Mouse (Mus musculus) telencephalon, adult 2 months (tissue): Measurements from ENCODE around the gene Igsf9.
A peak's percentile ranks its signal among the peaks of the same experiment; 100 is the strongest.

Experiments
- DNase-seq: peaks from one replicate; pipeline ENCODE4 v3.0.0-alpha.2; 2011; ENCODE audit warnings: low read depth, low spot score

Igsf9 gene

GRCm38 (mm10) chr1:172468301-172468877, 13.2 kb upstream of the Igsf9 start:
- no peak for DNase-seq

- no peak for DNase-seq
Observed at GRCm38 (mm10) chr1:172469373-172469772, 12.2 kb upstream of the Igsf9 start.

- no peak for DNase-seq
Observed at GRCm38 (mm10) chr1:172469810-172470448, 11.7 kb upstream of the Igsf9 start.

- no peak for DNase-seq
Observed at GRCm38 (mm10) chr1:172472909-172473308, 8.7 kb upstream of the Igsf9 start.

GRCm38 (mm10) chr1:172474196-172474595, 7.4 kb upstream of the Igsf9 start:
- DNase-seq, result no peak

- DNase-seq, result no peak
Observed at GRCm38 (mm10) chr1:172475054-172475741, 6.4 kb upstream of the Igsf9 start, which contains the start of gene Slamf9. Gene Slamf9 (plus strand): TSS chr1:172475358.

- no peak for DNase-seq
Observed at GRCm38 (mm10) chr1:172478020-172478419, 3.6 kb upstream of the Igsf9 start.

- no peak for DNase-seq
Observed at GRCm38 (mm10) chr1:172480376-172480775, 1.2 kb upstream of the Igsf9 start.

GRCm38 (mm10) chr1:172481111-172481510, 477 bp upstream of the Igsf9 start:
- no peak for DNase-seq

GRCm38 (mm10) chr1:172482518-172483360, 1.2 kb downstream of the Igsf9 start:
- no peak for DNase-seq

- DNase-seq, result no peak
Observed at GRCm38 (mm10) chr1:172483361-172483660, 1.7 kb downstream of the Igsf9 start.

GRCm38 (mm10) chr1:172484236-172484635, 2.6 kb downstream of the Igsf9 start:
- no peak for DNase-seq

- DNase-seq, result no peak
Observed at GRCm38 (mm10) chr1:172484671-172485070, 3.1 kb downstream of the Igsf9 start.

- DNase-seq, result no peak
Observed at GRCm38 (mm10) chr1:172485821-172486220, 4.2 kb downstream of the Igsf9 start.

- no peak for DNase-seq
Observed at GRCm38 (mm10) chr1:172486236-172486635, 4.6 kb downstream of the Igsf9 start.

GRCm38 (mm10) chr1:172486651-172487050, 5.1 kb downstream of the Igsf9 start:
- DNase-seq, result no peak

- DNase-seq, result no peak
Observed at GRCm38 (mm10) chr1:172487859-172488258, 6.3 kb downstream of the Igsf9 start.

GRCm38 (mm10) chr1:172488831-172489230, 7.2 kb downstream of the Igsf9 start:
- DNase-seq, result no peak

GRCm38 (mm10) chr1:172489585-172490250, 8.1 kb downstream of the Igsf9 start:
- no peak for DNase-seq

GRCm38 (mm10) chr1:172490261-172490661, 8.7 kb downstream of the Igsf9 start:
- DNase-seq, result peak; percentile 26

- no peak for DNase-seq
Observed at GRCm38 (mm10) chr1:172492047-172492446, 10.5 kb downstream of the Igsf9 start.

GRCm38 (mm10) chr1:172493516-172493915, 11.9 kb downstream of the Igsf9 start:
- no peak for DNase-seq
